Mouse (Mus musculus): ENCODE data around the gene Pgs1.

Pgs1 gene

GRCm38 (mm10) chr11:117976081-117976582 is 10.0 kb upstream of the Pgs1 start:
- DNase-seq (ENCODE audit: low read depth) = no peak

GRCm38 (mm10) chr11:117977694-117978360 is 8.3 kb upstream of the Pgs1 start:
- DNase-seq (ENCODE audit: low read depth) = no peak

- DNase-seq (ENCODE audit: low read depth) = no peak
Measured at GRCm38 (mm10) chr11:117979388-117979787, 6.7 kb upstream of the Pgs1 start.

- no peak for DNase-seq (ENCODE audit: low read depth)
Measured at GRCm38 (mm10) chr11:117982426-117982825, 3.7 kb upstream of the Pgs1 start.

- DNase-seq (ENCODE audit: low read depth) = no peak
Measured at GRCm38 (mm10) chr11:117983770-117984169, 2.3 kb upstream of the Pgs1 start.

- DNase-seq (ENCODE audit: low read depth) = no peak
Measured at GRCm38 (mm10) chr11:117987032-117987451, 950 bp downstream of the Pgs1 start.

- no peak for DNase-seq (ENCODE audit: low read depth)
Measured at GRCm38 (mm10) chr11:117987968-117988367, 1.9 kb downstream of the Pgs1 start.

GRCm38 (mm10) chr11:117989241-117989640 is 3.1 kb downstream of the Pgs1 start:
- DNase-seq (ENCODE audit: low read depth) = no peak

- no peak for DNase-seq (ENCODE audit: low read depth)
Measured at GRCm38 (mm10) chr11:117989926-117990325, 3.8 kb downstream of the Pgs1 start.

GRCm38 (mm10) chr11:117991502-117992470 is 5.7 kb downstream of the Pgs1 start:
- no peak for DNase-seq (ENCODE audit: low read depth)

- DNase-seq (ENCODE audit: low read depth) = no peak
Measured at GRCm38 (mm10) chr11:117993190-117994175, 7.4 kb downstream of the Pgs1 start.

- DNase-seq (ENCODE audit: low read depth) = no peak
Measured at GRCm38 (mm10) chr11:117994250-117995057, 8.4 kb downstream of the Pgs1 start.

GRCm38 (mm10) chr11:117995255-117995654 is 9.2 kb downstream of the Pgs1 start:
- no peak for DNase-seq (ENCODE audit: low read depth)

GRCm38 (mm10) chr11:117995661-117996060 is 9.6 kb downstream of the Pgs1 start:
- DNase-seq (ENCODE audit: low read depth) = no peak

GRCm38 (mm10) chr11:117996066-117996465 is 10.0 kb downstream of the Pgs1 start:
- no peak for DNase-seq (ENCODE audit: low read depth)

GRCm38 (mm10) chr11:117997085-117997484 is 11.0 kb downstream of the Pgs1 start:
- DNase-seq (ENCODE audit: low read depth) = no peak

GRCm38 (mm10) chr11:117998356-117998755 is 12.3 kb downstream of the Pgs1 start:
- no peak for DNase-seq (ENCODE audit: low read depth)

GRCm38 (mm10) chr11:117999260-117999934 is 13.3 kb downstream of the Pgs1 start:
- no peak for DNase-seq (ENCODE audit: low read depth)

GRCm38 (mm10) chr11:118000083-118000482 is 14.0 kb downstream of the Pgs1 start:
- DNase-seq (ENCODE audit: low read depth) = no peak

GRCm38 (mm10) chr11:118000565-118001215 is 14.6 kb downstream of the Pgs1 start:
- no peak for DNase-seq (ENCODE audit: low read depth)

All from fibroblast of lung, adult 2 months (primary cell).